Mouse (Mus musculus): ENCODE data around the gene Cmip.

- TF ChIP-seq EP300 (IDR thresholded peaks at IDR 0.05; ENCODE audit: low read depth) (no peak), CTCF (IDR thresholded peaks at IDR 0.05; ENCODE audit: low read depth) (no peak)
Measured at GRCm38 (mm10) chr8:117453974-117454373, 197.1 kb downstream of the Cmip start.

Data from liver, postnatal 0 days (tissue).